Mouse (Mus musculus) heart, embryonic 11.5 days (tissue): Measurements from ENCODE around the gene Lyst. TPM values are rescaled to one million over a fixed set of nuclear protein-coding genes. Genes with fewer than 3 reads are reported as not detected.
"Not testable (repeated sequence)": the region's sequence is repeated elsewhere in the genome, so short reads cannot be mapped to it uniquely, and the experiment has no call there.

Source experiments
- ATAC-seq: fragments of 200-750 bp; cut with Nextera tagmentation; replicated peaks from 2 replicates; pipeline ENCODE4 v1.8.0; 2017; ENCODE audit warnings: moderate library complexity; ENCODE audit not compliant: insufficient number of reproducible peaks, low FRiP score, low TSS enrichment
- H3K27ac ChIP-seq: fragments of 300-500 bp; sonication (generic); 2 replicates; pipeline ENCODE4 v1.5.1; 2014; ENCODE audit warnings: mild to moderate bottlenecking, low read depth, low read length
- H3K27me3 ChIP-seq: fragments of 300-500 bp; sonication (generic); 2 replicates; pipeline ENCODE4 v1.6.1; 2014; ENCODE audit warnings: mild to moderate bottlenecking, low read length, mixed read lengths; ENCODE audit not compliant: control insufficient read depth, insufficient read depth
- H3K36me3 ChIP-seq: fragments of 300-500 bp; sonication (generic); 2 replicates; pipeline ENCODE4 v1.6.1; 2014; ENCODE audit warnings: mild to moderate bottlenecking, low read length, moderate library complexity, mixed read lengths; ENCODE audit not compliant: control insufficient read depth, insufficient read depth
- H3K4me1 ChIP-seq: fragments of 300-500 bp; sonication (generic); 2 replicates; pipeline ENCODE4 v1.6.1; 2014; ENCODE audit warnings: low read length; ENCODE audit not compliant: control insufficient read depth, insufficient read depth
- H3K4me2 ChIP-seq: fragments of 300-500 bp; sonication (generic); 2 replicates; pipeline ENCODE4 v1.6.1; 2014; ENCODE audit warnings: mild to moderate bottlenecking, moderate library complexity
- H3K4me3 ChIP-seq: fragments of 300-500 bp; sonication (generic); 2 replicates; pipeline ENCODE4 v1.5.1; 2014; ENCODE audit warnings: low read depth, low read length
- H3K9ac ChIP-seq: fragments of 300-500 bp; sonication (generic); 2 replicates; pipeline ENCODE4 v1.6.1; 2014; ENCODE audit warnings: mild to moderate bottlenecking, low read depth, low read length, moderate library complexity
- H3K9me3 ChIP-seq: fragments of 300-500 bp; sonication (generic); replicated peaks from 2 replicates; pipeline ENCODE4 v1.6.1; 2016; ENCODE audit warnings: low read length; ENCODE audit not compliant: control insufficient read depth
- WGBS: fragments of 180-500 bp; shearing (Covaris S2); extraction: QIAGEN DNeasy Blood & Tissue Kit; methylation state at CpG from one replicate; pipeline ENCODE4 v1.1.7; 2014; ENCODE audit not compliant: insufficient replicate concordance; 5-methylcytosine and 5-hydroxymethylcytosine counted together
- polyA plus RNA-seq: library from polyadenylated mRNA; unstranded; fragments of >200 nt; fragmentation: Nextera tagmentation; extraction: Ambion mirVana; gene quantifications from 2 replicates; pipeline ENCODE4 v1.2.1, GENCODE M21; 2014

Gene Lyst
- polyA plus RNA-seq, 1 experiment from 2014 or later = 3.9 TPM

- peak overlapping the region; percentile 99 for H3K4me2 ChIP-seq
- H3K9me3 ChIP-seq = no peaks in the 10 kb centered on the region
- H3K9ac ChIP-seq = no peak overlapping the region
- H3K4me1 ChIP-seq = peaks cover 16% of the 10 kb centered on the region
- no peak overlapping the region for H3K27ac ChIP-seq
- 0 out of 2 replicates have a peak, but pooled peaks have one; percentile 37 for ATAC-seq
- peak overlapping the region; percentile 56 for H3K4me3 ChIP-seq
- 2% methylated on average over 58 of the region's 59 CpGs for WGBS
- H3K27me3 ChIP-seq = peaks cover 47% of the 10 kb centered on the region
- no peaks in the 10 kb centered on the region for H3K36me3 ChIP-seq
Observed at GRCm38 (mm10) chr13:13784420-13784936, 194.3 kb downstream of the Lyst start.

GRCm38 (mm10) chr13:13784981-13785783 is 195.0 kb downstream of the Lyst start:
- H3K9ac ChIP-seq = no peak overlapping the region
- H3K27me3 ChIP-seq = peaks cover 47% of the 10 kb centered on the region
- no peaks in the 10 kb centered on the region for H3K36me3 ChIP-seq
- no peak overlapping the region for H3K27ac ChIP-seq
- peak overlapping the region; percentile 56 for H3K4me3 ChIP-seq
- no peaks in the 10 kb centered on the region for H3K9me3 ChIP-seq
- H3K4me2 ChIP-seq = peak overlapping the region; percentile 99
- 2% methylated on average over 30 of the region's 30 CpGs for WGBS
- ATAC-seq = no peak
- H3K4me1 ChIP-seq = peaks cover 16% of the 10 kb centered on the region

- Histone ChIP-seq H3K4me1 (peaks cover 16% of the 10 kb centered on the region), H3K36me3 (no peaks in the 10 kb centered on the region), H3K27me3 (peaks cover 42% of the 10 kb centered on the region), H3K27ac (no peak overlapping the region), H3K9me3 (no peaks in the 10 kb centered on the region), H3K4me3 (no peak overlapping the region), H3K4me2 (no peak overlapping the region), H3K9ac (no peak overlapping the region)
- no peak for ATAC-seq
- 80% methylated on average over 6 of the region's 6 CpGs for WGBS
Observed at GRCm38 (mm10) chr13:13786971-13787370, 196.8 kb downstream of the Lyst start.

GRCm38 (mm10) chr13:13788070-13788469 is 197.9 kb downstream of the Lyst start:
- H3K4me3 ChIP-seq = no peak overlapping the region
- peaks cover 16% of the 10 kb centered on the region for H3K4me1 ChIP-seq
- H3K36me3 ChIP-seq = no peaks in the 10 kb centered on the region
- H3K27me3 ChIP-seq = peaks cover 34% of the 10 kb centered on the region
- H3K4me2 ChIP-seq = no peak overlapping the region
- no peaks in the 10 kb centered on the region for H3K9me3 ChIP-seq
- no peak overlapping the region for H3K27ac ChIP-seq
- 82% methylated on average over 4 of the region's 4 CpGs for WGBS
- no peak for ATAC-seq
- H3K9ac ChIP-seq = no peak overlapping the region

GRCm38 (mm10) chr13:13791981-13792380 is 201.8 kb downstream of the Lyst start:
- H3K36me3 ChIP-seq = no peaks in the 10 kb centered on the region
- no peak overlapping the region for H3K4me2 ChIP-seq
- no peak overlapping the region for H3K27ac ChIP-seq
- no peaks in the 10 kb centered on the region for H3K4me1 ChIP-seq
- 87% methylated on average over 3 of the region's 3 CpGs for WGBS
- H3K9me3 ChIP-seq = no peaks in the 10 kb centered on the region
- H3K9ac ChIP-seq = no peak overlapping the region
- ATAC-seq = no peak
- H3K4me3 ChIP-seq = no peak overlapping the region
- 0 out of 2 replicates have a peak, but pooled peaks cover under 1% of the 10 kb centered on the region for H3K27me3 ChIP-seq

GRCm38 (mm10) chr13:13795166-13795832 is 205.1 kb downstream of the Lyst start:
- no peak for ATAC-seq
- Histone ChIP-seq H3K36me3 (no peaks in the 10 kb centered on the region), H3K9me3 (no peaks in the 10 kb centered on the region), H3K27me3 (no peaks in the 10 kb centered on the region), H3K4me2 (no peak overlapping the region), H3K4me3 (no peak overlapping the region), H3K9ac (no peak overlapping the region), H3K4me1 (no peaks in the 10 kb centered on the region), H3K27ac (no peak overlapping the region)
- 22% methylated on average over 5 of the region's 5 CpGs for WGBS

- Histone ChIP-seq H3K4me3 (no peak overlapping the region), H3K9me3 (no peaks in the 10 kb centered on the region), H3K4me2 (no peak overlapping the region), H3K27me3 (no peaks in the 10 kb centered on the region), H3K36me3 (no peaks in the 10 kb centered on the region), H3K27ac (no peak overlapping the region), H3K4me1 (no peaks in the 10 kb centered on the region), H3K9ac (no peak overlapping the region)
- no peak for ATAC-seq
- 79% methylated on average over 1 of the region's 1 CpGs for WGBS
Observed at GRCm38 (mm10) chr13:13796082-13796481, 205.9 kb downstream of the Lyst start.

- WGBS = 85% methylated on average over 12 of the region's 12 CpGs
- not testable (repeated sequence) for H3K9ac ChIP-seq, H3K27ac ChIP-seq, H3K4me2 ChIP-seq, H3K36me3 ChIP-seq, ATAC-seq, H3K4me1 ChIP-seq, H3K27me3 ChIP-seq, H3K4me3 ChIP-seq, H3K9me3 ChIP-seq
Observed at GRCm38 (mm10) chr13:13797816-13798215, 207.6 kb downstream of the Lyst start.
